Mouse (Mus musculus): ENCODE measurements around the gene Bsnd. TPM values are rescaled to one million over a fixed set of nuclear protein-coding genes. Genes with fewer than 3 reads are reported as not detected.

Bsnd gene
- polyA plus RNA-seq, 1 experiment, result 0.06 TPM

GRCm38 (mm10) chr4:106527856-106528547 is 35.9 kb upstream of the Bsnd start:
- Histone ChIP-seq H3K27ac (ENCODE audit: control insufficient read depth, insufficient read depth, low read depth, low read length) (no peak overlapping the region), H3K36me3 (ENCODE audit: control insufficient read depth, insufficient read depth, low read length) (no peaks in the 10 kb centered on the region), H3K4me3 (ENCODE audit: control insufficient read depth, low read depth, low read length) (no peak overlapping the region), H3K27me3 (ENCODE audit: control insufficient read depth, insufficient read depth, low read length) (no peaks in the 10 kb centered on the region), H3K4me1 (ENCODE audit: control insufficient read depth, insufficient read depth, low read length) (peaks cover 11% of the 10 kb centered on the region)
- no peak for TF ChIP-seq POLR2A (IDR thresholded peaks at IDR 0.05; ENCODE audit: control insufficient read depth, low read depth, low read length)
- TF ChIP-seq CTCF (IDR thresholded peaks at IDR 0.05; ENCODE audit: control insufficient read depth, insufficient read depth, insufficient replicate concordance, low read depth, low read length), result no peak

GRCm38 (mm10) chr4:106525001-106525400 is 32.9 kb upstream of the Bsnd start:
- H3K27ac ChIP-seq (ENCODE audit: control insufficient read depth, insufficient read depth, low read depth, low read length), result no peak overlapping the region
- H3K36me3 ChIP-seq (ENCODE audit: control insufficient read depth, insufficient read depth, low read length), result no peaks in the 10 kb centered on the region
- TF ChIP-seq POLR2A (IDR thresholded peaks at IDR 0.05; ENCODE audit: control insufficient read depth, low read depth, low read length) (no peak), CTCF (IDR thresholded peaks at IDR 0.05; ENCODE audit: control insufficient read depth, insufficient read depth, insufficient replicate concordance, low read depth, low read length) (no peak)
- H3K27me3 ChIP-seq (ENCODE audit: control insufficient read depth, insufficient read depth, low read length), result no peaks in the 10 kb centered on the region
- H3K4me3 ChIP-seq (ENCODE audit: control insufficient read depth, low read depth, low read length), result no peak overlapping the region
- H3K4me1 ChIP-seq (ENCODE audit: control insufficient read depth, insufficient read depth, low read length), result peaks cover 7% of the 10 kb centered on the region

GRCm38 (mm10) chr4:106524131-106524530 is 32.0 kb upstream of the Bsnd start:
- no peak overlapping the region for H3K27ac ChIP-seq (ENCODE audit: control insufficient read depth, insufficient read depth, low read depth, low read length)
- no peak overlapping the region for H3K4me3 ChIP-seq (ENCODE audit: control insufficient read depth, low read depth, low read length)
- no peaks in the 10 kb centered on the region for H3K27me3 ChIP-seq (ENCODE audit: control insufficient read depth, insufficient read depth, low read length)
- peaks cover 2% of the 10 kb centered on the region for H3K4me1 ChIP-seq (ENCODE audit: control insufficient read depth, insufficient read depth, low read length)
- no peaks in the 10 kb centered on the region for H3K36me3 ChIP-seq (ENCODE audit: control insufficient read depth, insufficient read depth, low read length)
- TF ChIP-seq CTCF (IDR thresholded peaks at IDR 0.05; ENCODE audit: control insufficient read depth, insufficient read depth, insufficient replicate concordance, low read depth, low read length) (no peak), POLR2A (IDR thresholded peaks at IDR 0.05; ENCODE audit: control insufficient read depth, low read depth, low read length) (no peak)

- Histone ChIP-seq H3K36me3 (ENCODE audit: control insufficient read depth, insufficient read depth, low read length) (no peaks in the 10 kb centered on the region), H3K4me1 (ENCODE audit: control insufficient read depth, insufficient read depth, low read length) (no peaks in the 10 kb centered on the region), H3K4me3 (ENCODE audit: control insufficient read depth, low read depth, low read length) (no peak overlapping the region), H3K27ac (ENCODE audit: control insufficient read depth, insufficient read depth, low read depth, low read length) (no peak overlapping the region), H3K27me3 (ENCODE audit: control insufficient read depth, insufficient read depth, low read length) (no peaks in the 10 kb centered on the region)
- TF ChIP-seq POLR2A (IDR thresholded peaks at IDR 0.05; ENCODE audit: control insufficient read depth, low read depth, low read length) (no peak), CTCF (IDR thresholded peaks at IDR 0.05; ENCODE audit: control insufficient read depth, insufficient read depth, insufficient replicate concordance, low read depth, low read length) (no peak)
These were observed 30.5 kb upstream of the Bsnd start for GRCm38 (mm10) chr4:106522547-106522946.

- H3K4me1 ChIP-seq (ENCODE audit: control insufficient read depth, insufficient read depth, low read length), result no peaks in the 10 kb centered on the region
- no peaks in the 10 kb centered on the region for H3K36me3 ChIP-seq (ENCODE audit: control insufficient read depth, insufficient read depth, low read length)
- TF ChIP-seq POLR2A (IDR thresholded peaks at IDR 0.05; ENCODE audit: control insufficient read depth, low read depth, low read length) (no peak), CTCF (IDR thresholded peaks at IDR 0.05; ENCODE audit: control insufficient read depth, insufficient read depth, insufficient replicate concordance, low read depth, low read length) (no peak)
- no peaks in the 10 kb centered on the region for H3K27me3 ChIP-seq (ENCODE audit: control insufficient read depth, insufficient read depth, low read length)
- H3K27ac ChIP-seq (ENCODE audit: control insufficient read depth, insufficient read depth, low read depth, low read length), result no peak overlapping the region
- H3K4me3 ChIP-seq (ENCODE audit: control insufficient read depth, low read depth, low read length), result no peak overlapping the region
These were observed 22.5 kb upstream of the Bsnd start for GRCm38 (mm10) chr4:106514606-106515005.

GRCm38 (mm10) chr4:106509888-106510287 is 17.8 kb upstream of the Bsnd start:
- no peak overlapping the region for H3K4me3 ChIP-seq (ENCODE audit: control insufficient read depth, low read depth, low read length)
- H3K27ac ChIP-seq (ENCODE audit: control insufficient read depth, insufficient read depth, low read depth, low read length), result no peak overlapping the region
- TF ChIP-seq CTCF (IDR thresholded peaks at IDR 0.05; ENCODE audit: control insufficient read depth, insufficient read depth, insufficient replicate concordance, low read depth, low read length) (no peak), POLR2A (IDR thresholded peaks at IDR 0.05; ENCODE audit: control insufficient read depth, low read depth, low read length) (no peak)
- H3K4me1 ChIP-seq (ENCODE audit: control insufficient read depth, insufficient read depth, low read length), result no peaks in the 10 kb centered on the region
- H3K36me3 ChIP-seq (ENCODE audit: control insufficient read depth, insufficient read depth, low read length), result no peaks in the 10 kb centered on the region
- H3K27me3 ChIP-seq (ENCODE audit: control insufficient read depth, insufficient read depth, low read length), result no peaks in the 10 kb centered on the region

GRCm38 (mm10) chr4:106505453-106506058 is 13.5 kb upstream of the Bsnd start:
- Histone ChIP-seq H3K27me3 (ENCODE audit: control insufficient read depth, insufficient read depth, low read length) (no peaks in the 10 kb centered on the region), H3K4me1 (ENCODE audit: control insufficient read depth, insufficient read depth, low read length) (no peaks in the 10 kb centered on the region), H3K36me3 (ENCODE audit: control insufficient read depth, insufficient read depth, low read length) (no peaks in the 10 kb centered on the region), H3K4me3 (ENCODE audit: control insufficient read depth, low read depth, low read length) (no peak overlapping the region), H3K27ac (ENCODE audit: control insufficient read depth, insufficient read depth, low read depth, low read length) (no peak overlapping the region)
- TF ChIP-seq POLR2A (IDR thresholded peaks at IDR 0.05; ENCODE audit: control insufficient read depth, low read depth, low read length) (no peak), CTCF (IDR thresholded peaks at IDR 0.05; ENCODE audit: control insufficient read depth, insufficient read depth, insufficient replicate concordance, low read depth, low read length) (no peak)

Measured in testis, adult 2 months (tissue).